Mouse (Mus musculus): Measurements from ENCODE around the gene Adamts9.
A peak's percentile ranks its signal among the peaks of the same experiment; 100 is the strongest.

Gene Adamts9

DNA sequence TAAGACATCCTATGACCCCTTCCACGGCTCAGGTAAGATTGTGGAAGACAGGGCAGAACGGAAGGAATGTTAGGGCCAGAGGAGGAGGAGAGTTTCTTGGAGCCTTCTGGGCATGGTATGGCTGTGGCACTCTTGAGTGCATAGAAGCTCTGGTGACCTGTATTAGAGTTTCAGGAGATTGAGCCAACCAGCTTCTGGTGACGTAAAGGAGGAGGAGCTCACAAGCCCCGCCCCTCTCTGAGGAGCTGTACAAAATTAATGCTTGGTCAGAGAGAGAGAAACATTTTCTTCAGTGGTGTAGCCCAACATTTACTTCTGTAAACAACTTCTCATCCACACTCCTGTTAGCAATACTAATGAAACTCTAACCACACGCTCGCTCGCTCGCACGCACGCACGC, 140.9 kb downstream of the Adamts9 start:
- DNase-seq = no peak

DNA sequence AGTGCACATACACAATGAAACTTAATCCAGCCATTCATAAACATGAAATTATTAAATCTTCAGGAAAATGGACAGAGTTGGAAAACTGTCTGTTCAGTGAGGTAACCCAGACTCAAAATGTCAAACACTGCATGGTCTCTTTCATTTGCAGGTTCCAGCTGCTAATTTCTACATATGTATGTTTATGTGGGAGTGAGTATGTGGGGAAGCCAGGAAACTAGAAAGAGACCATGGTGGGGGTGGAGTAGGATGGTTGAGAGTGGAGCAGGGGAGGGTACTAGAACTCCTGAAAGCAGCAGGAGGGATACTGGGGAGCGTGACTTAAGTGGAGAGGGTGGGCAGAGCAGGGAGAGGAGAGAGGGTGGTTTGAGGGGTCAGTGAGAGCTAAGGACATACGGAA, 141.8 kb downstream of the Adamts9 start:
- no peak for DNase-seq

DNA sequence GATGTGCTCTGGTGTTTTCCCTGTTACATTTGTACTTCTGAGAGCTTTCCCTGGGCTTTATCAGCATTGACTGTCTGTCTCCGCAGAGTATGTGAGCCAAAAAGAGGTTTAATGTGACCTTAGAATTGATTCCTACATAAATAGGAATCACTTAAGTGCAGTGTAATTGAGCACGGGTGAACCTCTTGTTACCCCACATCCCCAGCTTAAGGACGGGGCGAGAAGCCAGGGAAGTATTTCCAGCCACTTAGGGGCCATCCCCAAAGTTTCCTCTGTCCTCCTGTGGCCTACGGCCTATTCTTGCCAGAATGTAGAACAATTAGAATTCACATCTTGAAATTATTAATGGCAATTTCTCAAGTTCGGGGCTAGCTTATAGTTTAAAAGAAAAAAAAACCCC, 149.5 kb downstream of the Adamts9 start:
- no peak for DNase-seq

DNA sequence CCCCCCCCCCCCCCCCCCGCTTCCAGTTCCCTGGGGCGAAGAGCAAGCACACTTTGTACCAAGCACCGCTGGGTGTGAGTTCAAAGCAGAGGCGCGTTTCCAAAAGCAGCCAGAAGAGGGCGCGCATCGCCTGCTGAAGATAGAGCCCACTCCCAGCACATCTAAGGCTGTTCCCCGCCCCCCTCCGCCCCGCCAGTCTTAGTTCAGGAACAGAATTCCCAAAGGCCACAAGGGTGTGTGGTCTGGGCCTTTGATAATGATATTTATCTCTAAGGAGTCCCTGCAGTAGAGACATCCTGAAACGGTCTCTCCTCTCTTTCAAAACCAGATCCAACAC, 155.9 kb downstream of the Adamts9 start:
- peak; percentile 88 to 90 for DNase-seq

DNA sequence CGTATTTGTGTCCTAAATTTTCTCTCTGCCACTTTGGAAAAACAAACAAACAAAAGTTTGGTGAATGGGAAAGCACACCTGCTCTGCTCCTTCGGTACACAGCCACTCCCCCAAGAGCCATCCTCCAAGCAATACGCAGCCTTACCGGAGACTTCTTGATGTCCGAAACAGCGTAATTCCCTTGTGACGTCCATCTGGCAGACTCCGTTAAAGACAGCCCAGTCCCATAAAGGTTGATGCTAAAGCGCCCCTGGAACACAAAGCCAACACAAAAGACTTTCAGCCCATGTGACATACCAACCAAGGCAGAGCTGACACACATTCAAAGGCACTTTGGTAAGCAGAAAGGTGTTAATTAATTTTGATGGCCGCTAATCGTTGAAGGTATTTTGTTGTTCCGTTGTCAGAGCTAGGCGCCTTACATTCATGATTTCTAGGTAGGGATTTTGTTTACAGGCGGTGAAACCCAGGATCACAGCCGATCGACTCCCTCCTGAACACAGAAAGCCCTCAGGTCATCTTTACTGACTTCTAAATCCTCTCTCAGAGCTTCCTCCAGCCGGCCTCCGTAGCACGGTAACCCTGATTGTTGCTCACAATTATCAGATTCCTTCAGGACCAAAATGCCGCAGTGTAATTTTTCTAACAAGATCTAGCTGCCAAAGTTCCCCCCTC, 156.5 kb downstream of the Adamts9 start:
- DNase-seq = no peak

DNA sequence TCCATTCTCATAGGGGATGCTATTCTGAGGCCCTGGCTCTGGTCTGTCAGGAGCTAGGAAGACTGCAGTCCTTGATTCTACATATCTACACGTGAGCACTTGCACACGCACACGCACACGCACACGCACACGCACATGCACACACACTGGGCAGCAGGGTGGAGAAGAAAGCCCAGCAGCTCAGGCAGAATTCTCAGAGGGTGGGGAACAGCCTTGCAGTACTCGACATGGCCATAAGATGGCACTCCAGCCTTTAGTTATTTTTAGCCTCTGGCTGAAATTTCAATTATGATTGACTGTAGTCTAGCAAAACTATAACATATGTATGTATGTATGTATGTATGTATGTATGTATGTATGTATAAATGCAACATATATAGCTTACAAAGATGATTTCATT, 158.5 kb downstream of the Adamts9 start:
- DNase-seq = peak in 1 of 2 experiments; percentile 63

DNA sequence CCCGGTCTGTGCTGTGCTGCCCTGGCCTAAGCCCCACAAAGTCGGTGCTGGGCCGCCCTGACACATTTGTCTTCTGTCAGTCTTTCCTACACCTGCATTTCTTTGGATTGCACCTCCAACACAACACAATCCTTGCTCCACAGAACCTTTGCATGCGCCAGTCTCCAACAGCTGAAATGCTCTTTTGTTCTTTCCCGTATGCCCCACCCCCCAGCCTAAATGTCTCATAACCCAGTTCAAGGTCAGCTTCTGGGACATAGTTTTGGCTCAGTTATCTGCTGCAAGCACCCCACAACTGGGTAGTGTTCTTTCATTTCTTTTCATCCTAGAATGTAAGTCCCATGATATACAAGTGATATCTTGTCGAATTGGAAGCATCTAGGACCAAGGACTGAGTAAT, 161.8 kb downstream of the Adamts9 start:
- no peak for DNase-seq

DNA sequence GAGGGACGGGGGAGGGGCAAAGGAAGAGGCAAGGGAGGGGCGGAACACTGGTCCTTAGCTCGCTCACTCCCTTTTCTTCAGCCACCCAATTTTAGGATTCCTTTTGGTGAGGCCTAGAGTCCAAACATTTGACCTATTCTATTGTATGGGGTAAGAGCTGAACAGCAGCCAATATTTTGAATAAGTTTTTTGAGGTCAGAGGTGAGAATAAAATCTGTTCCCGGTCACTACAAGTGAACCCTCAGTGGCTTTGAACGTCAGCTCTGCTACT, 163.4 kb downstream of the Adamts9 start:
- DNase-seq = no peak

DNA sequence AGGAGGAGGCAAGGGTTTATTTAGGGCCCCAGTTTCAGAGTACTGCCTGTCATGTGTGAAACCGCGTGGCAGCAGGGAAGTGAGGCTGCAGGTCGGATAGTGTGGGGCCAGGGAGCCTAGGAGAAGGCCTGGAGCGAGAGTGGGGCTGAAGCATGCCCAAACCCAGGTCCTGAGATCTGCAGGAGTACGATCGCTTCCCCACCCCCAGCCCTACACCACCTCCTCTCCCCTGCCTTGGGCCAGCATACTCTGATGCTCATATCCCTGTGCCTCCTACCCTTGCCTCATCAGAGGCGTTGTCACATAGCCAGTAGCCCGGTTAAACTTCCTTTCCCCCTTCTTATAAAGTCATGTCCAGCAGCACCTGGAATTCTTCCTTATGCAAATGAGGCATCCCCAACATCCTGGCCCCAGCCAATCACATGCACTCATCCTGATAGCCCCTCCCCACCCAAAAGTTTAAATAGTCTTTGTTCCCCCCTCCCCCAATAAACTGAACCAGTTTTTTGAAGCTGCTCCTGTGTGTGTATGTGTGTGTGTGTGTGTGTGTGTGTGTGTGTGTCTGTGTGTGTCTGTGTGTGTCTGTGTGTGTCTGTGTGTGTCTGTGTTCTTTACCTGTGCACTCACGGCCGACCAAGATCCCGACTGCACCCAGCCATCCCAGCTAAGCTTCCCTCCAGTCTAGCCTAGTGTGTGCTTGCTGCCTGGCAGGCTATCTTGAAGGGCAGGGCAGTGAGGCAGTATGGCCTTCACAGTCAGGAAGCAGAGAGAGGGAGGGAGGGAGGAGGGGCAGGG, 164.0 kb downstream of the Adamts9 start:
- DNase-seq = peak in 1 of 2 experiments; percentile 44

DNA sequence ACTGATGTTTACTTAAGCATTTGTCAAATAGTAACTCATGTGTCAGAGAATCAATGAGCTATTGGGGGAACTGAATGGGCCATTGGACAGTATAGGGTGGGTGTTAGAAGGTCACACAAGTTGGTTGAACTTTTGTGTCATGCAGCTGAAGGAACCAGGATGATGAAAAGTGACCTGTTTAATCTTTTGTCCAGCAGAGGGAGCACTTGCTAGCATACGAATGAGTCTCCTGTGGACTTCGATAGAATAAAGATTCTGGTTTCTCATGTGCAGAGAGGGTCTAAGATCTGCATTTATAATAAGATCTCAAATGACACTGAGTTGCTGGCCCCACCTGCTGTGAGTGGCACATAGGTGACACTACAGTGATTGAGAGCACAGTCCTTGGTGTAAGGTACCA, 166.9 kb downstream of the Adamts9 start:
- DNase-seq = no peak

DNA sequence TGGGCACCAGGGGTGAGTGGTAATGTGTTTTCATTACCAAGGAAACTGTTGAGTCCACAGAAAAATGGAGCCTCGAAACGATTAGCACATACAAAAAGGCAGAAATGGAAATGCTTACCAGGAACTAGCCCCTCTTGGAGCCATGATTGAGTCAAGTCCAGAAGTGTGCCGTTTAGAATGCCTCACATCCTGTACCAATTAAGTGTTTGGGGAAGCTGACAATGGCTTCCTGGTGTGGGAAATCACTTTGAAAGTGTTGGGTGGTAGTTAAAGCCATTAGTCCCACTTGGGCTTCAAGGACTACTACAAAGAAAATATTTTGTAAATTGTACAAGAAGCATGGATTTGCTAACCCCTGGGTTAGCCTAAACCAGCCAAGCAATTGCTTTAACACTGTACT, 180.9 kb downstream of the Adamts9 start:
- DNase-seq = no peak

DNA sequence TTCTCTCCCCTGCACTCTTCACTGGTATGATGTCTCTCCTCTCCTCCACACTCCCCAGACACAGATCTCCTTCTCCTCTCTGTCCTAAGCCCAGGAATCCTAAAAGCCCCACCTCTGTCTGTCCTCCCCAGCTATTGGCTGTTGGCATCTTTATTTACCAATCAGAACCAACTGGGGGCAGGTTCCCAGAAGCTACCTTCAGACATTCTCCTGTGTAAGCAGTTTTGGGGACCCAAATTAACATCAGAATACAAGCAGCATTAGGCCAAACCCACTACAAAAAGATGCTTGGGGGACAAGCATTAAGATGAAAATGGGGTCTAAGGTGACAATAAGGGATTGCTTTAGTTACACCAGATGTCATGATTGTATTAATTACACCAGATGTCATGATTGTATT, 183.7 kb downstream of the Adamts9 start:
- DNase-seq = no peak

DNA sequence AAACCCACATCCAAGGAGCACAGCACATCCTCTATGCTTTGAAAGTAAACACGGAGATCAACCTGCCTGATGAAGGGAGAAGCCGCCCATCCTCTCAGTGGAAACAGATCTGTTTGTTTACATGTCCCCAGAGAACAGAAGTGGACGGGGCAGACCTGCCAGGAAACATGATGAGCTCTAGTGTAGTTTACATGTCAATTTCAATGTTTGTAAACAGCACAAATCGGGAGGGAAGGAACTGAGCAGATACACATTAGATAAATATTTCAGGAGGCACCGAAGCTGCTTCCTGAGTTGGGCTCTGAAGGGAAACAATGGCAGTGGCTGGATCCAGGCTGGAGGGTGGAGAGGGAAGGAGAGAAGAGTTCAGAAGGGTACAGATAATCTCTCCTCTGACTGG, 187.5 kb downstream of the Adamts9 start:
- peak; percentile 18 to 61 for DNase-seq

DNA sequence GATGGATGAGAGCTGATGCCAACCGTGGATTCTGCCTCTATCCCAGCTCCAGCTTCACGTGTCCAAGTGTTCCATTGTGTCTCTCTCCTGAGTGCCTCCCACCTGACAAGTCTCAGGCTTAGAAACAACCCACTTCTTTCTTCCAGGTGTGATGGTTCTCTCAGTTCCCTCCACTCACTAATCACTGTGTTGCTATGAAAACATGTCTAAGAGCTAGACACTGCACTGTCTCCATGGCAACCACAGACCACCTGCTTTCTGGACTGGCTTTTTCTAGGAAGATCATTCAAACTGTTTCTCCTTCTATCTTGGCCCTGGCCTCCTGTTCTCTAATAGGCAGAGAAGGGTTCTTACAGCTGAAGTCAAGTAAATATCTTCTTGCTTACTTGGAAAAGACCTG, 190.6 kb downstream of the Adamts9 start:
- no peak for DNase-seq

DNA sequence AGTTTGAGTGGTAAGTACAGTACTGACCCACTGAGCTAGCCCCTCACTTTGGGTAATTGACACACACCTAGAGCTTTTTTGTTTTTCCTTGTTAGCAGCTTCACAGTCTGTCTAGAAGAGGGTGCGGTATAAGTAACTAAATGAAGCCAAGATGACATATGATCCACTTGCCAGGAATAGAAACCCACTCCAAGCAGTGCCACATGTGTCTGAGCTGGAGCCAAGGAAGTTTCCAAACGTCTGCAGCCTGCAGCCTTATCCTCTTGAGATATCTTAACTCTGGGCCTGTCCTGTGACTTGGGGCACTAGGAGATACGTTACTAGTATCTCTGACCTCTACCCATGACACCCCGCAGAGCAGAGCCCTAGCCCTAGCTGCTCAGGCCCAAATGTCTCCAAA, 193.9 kb downstream of the Adamts9 start:
- no peak for DNase-seq

DNA sequence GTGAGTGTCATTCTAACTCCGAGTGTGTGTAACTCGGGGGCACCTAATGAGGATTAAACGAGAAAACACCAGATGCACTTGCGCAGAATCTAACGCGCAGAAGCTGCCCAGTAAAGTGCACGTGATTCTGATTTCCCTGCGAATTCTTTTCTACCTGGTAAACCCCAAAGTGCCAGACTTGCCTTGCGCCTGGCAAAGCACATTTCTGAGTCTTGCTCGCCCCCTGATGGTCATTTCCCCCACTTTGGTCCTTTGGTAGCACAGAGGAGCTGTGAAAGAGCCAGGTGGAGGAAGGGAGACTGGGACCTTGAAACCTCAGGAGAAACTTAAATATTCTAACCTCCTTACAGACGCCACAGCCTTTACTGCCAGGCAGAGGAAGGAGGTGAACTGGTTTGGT, 199.7 kb downstream of the Adamts9 start:
- DNase-seq = peak; percentile 39 to 64

DNA sequence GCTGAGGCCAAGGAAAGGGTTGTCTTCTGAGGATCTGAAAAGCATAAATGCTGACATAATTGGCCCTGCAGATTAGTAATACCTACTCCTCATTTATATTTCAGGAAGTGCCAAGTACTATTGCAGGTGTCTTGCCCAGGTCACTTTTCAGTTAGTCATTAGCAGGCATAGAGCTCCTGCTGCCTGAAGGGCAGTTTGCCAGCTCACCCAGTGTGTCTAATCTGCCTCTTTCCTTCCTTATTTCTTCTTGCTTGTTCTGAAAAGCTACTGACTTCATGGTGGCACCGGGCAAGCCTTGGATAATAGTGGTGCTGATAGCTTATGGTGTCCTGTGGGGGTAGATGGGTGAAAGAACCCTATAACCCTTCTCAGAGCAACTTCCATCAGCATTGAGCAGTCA, 206.2 kb downstream of the Adamts9 start:
- DNase-seq = no peak

DNA sequence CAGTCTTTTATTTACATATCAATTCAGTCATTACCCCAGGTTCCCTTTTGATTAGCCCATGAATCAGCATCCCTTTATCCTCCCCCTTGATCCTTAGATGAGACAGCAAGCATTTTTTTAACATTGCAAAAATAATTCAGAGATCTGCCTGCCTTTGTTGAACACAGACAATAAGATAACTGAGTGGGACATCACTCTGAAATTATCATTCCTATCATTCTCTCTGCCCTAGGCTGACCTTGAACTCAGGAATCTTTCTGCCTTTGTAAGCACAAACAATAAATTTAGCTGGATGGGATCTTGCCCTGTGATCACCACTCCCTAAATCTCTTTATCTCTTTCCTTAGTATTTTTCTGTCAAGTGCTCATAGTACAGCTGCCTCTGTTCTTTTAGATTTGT, 209.6 kb downstream of the Adamts9 start:
- DNase-seq = no peak

DNA sequence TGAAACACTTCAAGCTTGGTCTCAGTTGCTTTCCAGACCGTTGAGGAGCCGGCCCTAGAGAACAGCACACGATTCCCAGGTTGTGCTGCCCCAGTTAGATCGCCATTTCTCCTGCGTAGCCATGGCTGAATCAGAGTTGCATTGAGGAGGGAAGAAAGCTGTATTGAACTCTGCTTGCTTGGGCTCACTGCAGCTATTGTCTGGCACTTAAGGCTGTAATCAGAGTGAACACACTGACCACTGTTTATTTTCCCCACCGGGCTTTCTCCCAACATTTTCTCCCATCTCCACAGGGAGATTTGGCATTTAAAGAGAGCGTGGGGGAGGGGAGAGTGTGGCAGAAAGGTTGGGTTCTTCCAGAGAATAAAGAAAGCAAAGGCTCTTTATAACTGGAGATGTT, 214.8 kb downstream of the Adamts9 start:
- DNase-seq = peak in 1 of 2 experiments; percentile 33

DNA sequence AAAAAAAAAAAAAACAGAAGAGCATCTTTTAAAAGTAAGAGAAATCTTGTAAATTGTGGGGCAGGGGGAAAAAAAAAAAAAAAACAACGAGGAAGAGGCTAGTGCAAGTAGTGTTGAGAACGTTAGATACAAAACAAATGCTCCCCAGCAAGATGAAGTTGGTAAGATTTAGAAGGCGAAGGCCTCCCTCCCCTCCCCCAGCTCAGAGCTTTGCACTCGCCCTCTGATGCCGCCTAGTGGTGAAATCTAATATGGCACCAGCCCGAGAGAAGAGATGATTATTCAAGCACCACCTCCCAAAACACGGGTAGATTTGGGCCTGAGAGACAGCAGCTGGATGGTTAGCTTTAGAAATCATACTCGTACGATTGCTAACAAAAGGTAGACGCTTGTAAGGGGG, 215.2 kb downstream of the Adamts9 start:
- DNase-seq = peak; percentile 76 to 90

DNA sequence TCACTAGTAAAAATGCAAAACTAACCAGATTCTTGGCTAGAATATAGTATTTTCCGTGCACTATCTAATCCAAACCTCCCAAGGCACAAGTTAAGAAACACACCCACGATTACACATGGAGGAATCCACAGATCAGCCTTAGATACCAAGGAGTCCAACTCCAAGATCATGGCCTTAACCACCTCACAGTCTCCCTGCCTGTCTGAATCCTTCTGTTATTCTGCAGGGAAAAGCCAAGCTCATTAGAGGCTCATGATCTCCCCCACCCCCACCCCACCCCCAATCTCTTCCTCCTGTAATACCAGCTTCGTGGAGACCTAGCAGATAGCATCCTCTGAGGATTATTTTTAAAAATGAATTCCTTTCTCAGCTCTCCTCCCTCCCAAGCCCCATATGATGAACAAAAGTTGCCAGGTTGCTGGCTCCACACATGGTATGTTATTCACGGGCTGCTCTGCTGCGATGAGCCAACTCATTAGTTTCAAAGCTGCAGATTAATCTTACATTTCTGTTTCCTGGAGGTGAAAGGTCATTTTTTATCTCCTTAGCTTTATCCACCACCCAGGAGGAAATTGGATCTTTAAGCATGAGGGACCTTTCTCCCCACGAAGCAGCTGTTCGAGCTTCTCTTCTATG, 215.8 kb downstream of the Adamts9 start:
- DNase-seq = no peak

DNA sequence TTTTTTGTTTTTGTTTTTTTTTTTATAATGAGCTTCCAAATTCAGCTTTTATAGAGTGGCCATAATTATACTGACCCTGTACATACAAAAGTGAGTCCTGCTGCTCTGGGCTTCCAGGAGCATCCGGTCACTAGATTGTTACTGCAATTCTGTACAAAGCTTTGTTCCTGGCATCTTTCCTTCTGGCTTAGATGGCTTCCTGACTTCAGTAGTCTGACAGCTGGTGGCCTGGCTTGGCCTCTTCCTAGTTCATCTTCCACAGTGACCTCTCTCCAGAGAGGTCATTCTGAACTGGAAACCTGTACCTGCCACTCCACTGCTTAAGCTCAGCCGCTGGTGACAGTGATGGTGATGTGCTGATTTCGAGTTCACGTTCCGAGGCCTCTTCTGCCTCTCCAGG, 217.2 kb downstream of the Adamts9 start:
- DNase-seq = no peak

DNA sequence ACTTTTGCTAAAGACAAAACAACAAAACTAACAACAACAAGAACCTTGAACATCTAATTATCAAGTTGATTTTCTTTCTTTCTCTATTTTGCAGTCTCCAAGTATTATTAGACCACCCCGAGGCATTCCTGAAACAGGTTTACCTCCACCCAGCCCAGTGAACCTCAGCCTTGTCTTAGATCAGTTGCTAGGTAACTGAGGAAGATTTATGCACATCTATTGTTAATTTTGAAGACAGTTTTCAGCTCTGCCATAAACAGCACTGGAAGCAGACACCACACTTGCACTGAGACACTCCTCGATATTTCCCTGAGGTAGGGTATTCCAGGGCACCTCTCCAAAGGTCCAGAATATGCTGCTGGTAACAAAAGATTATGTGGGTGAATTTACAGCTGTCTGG, 218.9 kb downstream of the Adamts9 start:
- DNase-seq = no peak
